Mouse (Mus musculus): Measurements from ENCODE around the gene Slc39a11.

DNA sequence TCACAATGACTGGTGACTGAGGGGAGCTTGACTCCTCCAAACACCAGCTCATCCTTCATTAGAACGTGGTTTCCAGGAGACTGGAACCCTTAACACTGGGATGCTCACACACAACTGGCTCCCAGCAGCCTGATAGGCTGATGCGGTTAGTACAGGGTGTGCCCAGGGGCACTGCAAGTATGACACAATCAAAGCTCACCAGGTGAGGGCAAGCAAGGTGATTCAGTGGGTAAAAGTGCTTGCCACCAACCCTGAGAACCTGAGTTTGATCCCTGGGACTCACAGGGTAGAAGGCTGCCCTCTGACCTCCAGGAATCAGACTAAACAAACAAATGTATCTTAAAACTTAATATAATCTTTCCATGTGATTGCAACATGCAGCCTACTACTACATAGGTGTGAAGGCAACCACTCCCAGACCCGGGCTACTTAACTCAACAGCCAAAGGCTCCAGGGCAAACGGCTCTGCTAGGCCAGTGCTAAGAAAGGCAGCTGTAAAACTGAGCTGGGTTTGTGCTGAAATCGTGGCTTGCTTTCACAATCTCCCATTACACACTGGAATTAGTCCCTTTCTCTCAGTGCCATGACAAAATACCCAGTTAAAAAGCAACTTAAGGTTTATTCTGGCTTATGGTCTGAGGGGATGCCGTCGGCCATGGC lies 95.0 kb downstream of the Slc39a11 start:
- TF ChIP-seq EP300 (optimal IDR thresholded peaks at IDR 0.05): no peak
- no peak for TF ChIP-seq CTCF (IDR thresholded peaks at IDR 0.05; ENCODE audit: low read depth)
